Mouse (Mus musculus): ENCODE results near the gene Socs7.

- TF ChIP-seq CTCF (IDR thresholded peaks at IDR 0.05; ENCODE audit: extremely low read depth, insufficient read depth, low read length) (no peak), POLR2A (IDR thresholded peaks at IDR 0.05; ENCODE audit: extremely low read depth, insufficient read depth, low read length) (no peak)
Observed at GRCm38 (mm10) chr11:97346383-97346782, 16.0 kb upstream of the Socs7 start.

Data from cortical plate, adult 2 months (tissue).